Mouse (Mus musculus) ES-E14 (cell line): ENCODE data around the gene Sdhb.

Experiments used
- MAFK ChIP-seq: IDR thresholded peaks from 2 replicates; pipeline ENCODE4 v1.6.1; 2014; ENCODE audit warnings: mild to moderate bottlenecking, low read depth, low read length, inconsistent platforms; ENCODE audit not compliant: insufficient read depth
- ZC3H11A ChIP-seq: IDR thresholded peaks from 2 replicates; pipeline ENCODE4 v1.6.1; 2012; ENCODE audit warnings: low read depth, mild to moderate bottlenecking, inconsistent platforms, low read length, borderline replicate concordance
- ZNF384 ChIP-seq: IDR thresholded peaks from 2 replicates; pipeline ENCODE4 v1.6.1; 2012; ENCODE audit warnings: low read depth, low read length, inconsistent platforms

DNA sequence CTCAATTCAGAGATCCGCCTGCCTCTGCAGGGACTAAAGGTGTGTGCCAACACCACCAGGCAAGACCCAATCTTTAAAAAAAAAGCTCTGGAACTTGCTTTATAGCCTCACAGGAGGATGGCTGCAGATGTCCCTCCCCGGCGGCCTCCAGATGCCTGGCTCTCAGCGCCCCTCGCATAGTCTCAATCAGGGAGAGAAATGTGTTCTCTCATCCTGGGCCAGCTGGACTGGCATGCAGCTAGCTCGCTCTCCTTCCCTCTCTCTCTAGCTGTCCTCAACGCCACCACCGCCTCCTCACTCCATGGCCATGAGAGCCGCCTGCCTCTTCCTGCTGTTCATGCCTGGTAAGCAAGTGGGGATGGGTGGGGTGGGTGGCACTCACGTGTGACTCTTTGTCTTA is 51.6 kb downstream of the Sdhb start:
- TF ChIP-seq MAFK (no peak), ZNF384 (no peak), ZC3H11A (no peak)
